Mouse (Mus musculus) layer of hippocampus, postnatal 36 days (tissue): Measurements from ENCODE around the gene Casz1. TPM values are rescaled to one million over a fixed set of nuclear protein-coding genes. Genes with fewer than 3 reads are reported as not detected.

Source experiments
- DNase-seq, 2 experiments: peaks; one replicate each; pipeline ENCODE4 v3.0.0; 2022
- total RNA-seq, 2 experiments: library from RNA; stranded (reverse); gene quantifications; 2 replicates each; pipeline ENCODE4 v1.2.3; 2021

The Casz1 gene
- total RNA-seq, 2 experiments from 2014 or later: 0.52 to 0.66 TPM

DNA sequence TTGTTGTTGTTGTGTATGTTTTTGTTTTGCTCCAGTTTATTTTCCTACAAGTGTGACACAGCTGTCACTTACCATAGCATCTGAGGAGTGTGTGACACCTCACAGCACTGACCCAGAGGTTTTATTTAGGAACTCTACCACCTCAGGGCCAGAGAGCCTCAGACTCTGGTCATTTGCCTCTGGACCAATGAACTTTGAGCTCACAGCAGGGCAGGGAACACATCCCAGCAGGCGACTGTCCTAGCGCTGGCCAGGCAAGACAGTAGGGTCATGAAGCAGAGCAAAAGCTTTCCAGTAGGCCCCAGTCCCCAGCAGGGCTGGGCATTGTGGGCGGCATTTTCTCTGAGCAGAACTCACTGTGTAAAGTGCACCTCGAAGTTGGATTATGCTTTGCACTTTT lies 1.2 kb upstream of the Casz1 start:
- no peak for DNase-seq

DNA sequence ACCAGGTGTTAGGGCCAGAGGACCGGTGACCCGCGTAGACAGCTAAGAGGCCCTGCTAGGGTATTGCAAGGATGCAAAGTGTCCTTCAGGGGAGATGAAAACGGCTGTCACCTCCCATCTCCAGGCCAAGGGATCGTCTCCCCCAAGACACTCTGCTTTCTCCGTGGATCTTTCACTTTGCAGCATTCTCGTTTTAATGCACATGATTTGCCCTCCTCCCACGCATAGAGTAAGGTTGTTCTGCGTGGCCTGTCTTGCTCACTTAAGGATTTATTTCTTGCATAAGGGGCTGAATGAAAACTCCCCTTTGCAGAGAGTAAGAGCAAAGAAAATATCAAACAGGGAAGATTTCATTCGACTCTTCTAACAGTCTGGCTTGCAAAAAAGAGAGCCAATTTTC lies 593 bp upstream of the Casz1 start:
- DNase-seq: no peak

DNA sequence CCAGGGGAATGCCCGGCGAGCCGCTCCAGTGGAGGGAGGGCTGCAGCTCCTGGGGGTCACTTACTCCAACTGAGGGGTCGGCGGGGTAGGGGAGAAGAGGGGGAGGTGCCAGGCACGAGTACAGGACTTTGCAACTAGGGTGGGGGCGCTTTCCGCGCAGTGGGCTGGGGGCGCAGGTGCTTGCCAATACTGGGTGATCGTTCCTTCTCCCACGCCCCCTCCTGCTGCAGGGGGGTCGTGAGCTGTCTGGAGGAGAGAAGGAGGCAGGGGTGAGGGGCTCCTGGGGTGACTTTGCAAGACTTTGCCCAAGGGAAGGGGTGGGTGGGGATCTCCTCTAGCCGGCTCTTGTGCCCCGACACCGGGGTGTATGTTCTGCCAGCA lies 541 bp downstream of the Casz1 start:
- DNase-seq: no peak

DNA sequence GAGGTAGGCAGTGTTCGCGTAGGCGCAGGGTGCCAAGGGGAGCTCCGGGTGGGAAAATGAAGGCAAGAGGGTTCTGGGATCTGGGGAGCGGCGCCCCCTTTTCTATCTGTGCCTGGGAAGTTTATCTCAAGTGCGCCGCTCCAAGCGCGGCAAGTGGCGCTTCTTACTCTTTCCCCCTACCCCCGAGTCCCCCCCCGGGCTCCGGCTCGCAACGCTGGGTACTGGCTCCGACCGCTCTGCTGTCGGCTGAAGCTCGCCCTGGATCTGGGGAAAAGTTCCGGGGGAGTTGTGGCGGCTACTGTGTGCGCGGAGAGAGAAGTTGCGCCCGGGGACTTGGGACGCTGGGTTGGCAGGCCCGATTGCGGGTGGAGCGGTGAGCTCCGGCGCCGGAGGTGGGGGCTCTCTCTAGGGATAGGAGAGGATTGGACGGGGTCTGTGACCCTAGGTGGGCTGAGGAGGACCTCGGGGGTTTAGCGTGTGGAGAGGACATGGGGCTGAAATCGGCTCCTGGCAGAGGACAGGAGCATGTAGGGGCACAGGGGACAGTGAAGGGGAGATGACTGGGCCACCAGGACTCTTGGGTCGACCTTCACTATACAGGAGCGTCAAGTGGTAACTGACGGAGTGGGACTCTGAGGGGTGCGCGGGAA lies 1.1 kb downstream of the Casz1 start:
- no peak for DNase-seq

DNA sequence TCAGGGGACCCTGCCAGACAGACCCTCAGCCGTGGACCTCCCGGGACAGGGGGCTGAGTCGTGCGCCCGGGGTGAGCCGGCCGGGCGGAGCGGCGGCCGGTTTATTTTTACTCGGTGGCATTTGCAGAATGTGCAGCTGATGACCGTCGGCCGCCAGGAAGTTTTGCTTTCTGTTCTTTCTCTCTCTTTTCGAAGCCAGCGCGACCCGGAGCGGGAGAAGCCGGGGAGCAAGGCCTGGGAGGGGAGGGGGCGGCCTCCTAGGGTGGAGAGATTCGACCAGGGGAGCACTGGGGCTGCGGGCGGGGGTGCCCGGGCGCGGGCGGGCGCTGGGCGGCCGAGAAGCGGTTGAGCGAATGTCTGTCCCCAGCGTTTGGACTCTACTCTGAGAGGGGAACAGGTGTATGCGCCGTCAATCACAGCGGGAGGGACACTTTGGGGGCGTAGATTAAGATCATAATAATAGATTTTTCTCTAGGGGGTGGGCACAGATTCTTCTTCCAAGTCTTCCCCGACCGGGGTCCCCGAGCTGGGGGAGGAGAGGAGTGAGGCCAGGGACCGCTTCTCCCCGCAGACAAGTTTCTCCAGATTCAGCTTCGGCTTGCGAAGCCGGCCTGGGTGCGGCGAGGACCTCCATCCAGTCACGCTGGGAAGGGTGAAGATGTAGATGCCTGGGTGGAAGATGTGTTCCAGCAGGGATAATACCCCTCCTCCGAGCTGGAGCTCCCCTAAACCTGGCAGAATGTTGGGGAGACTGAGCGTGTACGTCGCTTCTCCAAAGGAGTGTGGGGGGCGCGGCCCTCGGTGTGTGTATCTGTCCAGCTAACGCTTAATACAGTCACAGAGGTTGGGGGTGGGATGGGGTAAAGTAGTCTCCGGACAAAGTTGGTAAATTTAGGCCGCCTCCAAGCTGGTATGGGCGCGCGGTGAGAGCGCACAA lies 1.9 kb downstream of the Casz1 start:
- no peak for DNase-seq

DNA sequence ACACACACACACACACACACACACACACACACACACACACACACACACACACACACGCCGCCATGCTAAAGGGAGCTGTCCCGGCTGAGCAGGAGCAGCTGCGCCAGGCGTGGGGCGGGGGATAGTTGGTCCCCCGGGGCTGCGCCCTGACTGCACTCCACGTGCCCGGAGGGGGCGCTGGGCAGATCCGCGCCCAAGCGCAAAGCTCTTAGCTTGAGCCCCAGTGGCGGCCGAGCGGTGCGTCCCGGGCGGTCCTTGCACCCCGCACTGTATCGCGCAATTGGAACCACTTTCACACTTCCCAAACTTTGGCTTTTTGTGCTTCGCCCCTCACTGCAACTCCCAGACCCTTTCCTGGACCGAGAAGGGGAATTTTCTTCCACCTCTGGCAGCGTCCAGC lies 2.6 kb downstream of the Casz1 start:
- no peak for DNase-seq

DNA sequence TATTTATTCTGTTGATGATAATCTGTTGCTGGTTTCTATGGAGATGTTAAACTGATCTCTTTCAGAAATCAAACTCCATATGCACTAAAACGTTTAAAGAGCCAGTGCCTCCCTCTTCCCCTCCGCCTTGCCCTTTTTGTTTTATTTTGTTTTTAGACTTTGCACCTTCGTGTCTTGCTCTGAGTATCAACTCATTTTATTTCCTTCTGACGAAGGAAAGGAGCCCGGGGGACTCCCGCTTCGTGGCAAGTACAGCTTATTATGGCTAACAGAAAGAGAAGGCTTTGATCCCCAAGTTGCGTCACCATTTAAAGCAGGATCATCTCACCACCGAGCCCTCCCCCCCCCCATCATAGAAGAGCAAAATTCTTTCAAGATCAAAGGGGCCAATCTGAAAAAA lies 3.2 kb downstream of the Casz1 start:
- DNase-seq: no peak

DNA sequence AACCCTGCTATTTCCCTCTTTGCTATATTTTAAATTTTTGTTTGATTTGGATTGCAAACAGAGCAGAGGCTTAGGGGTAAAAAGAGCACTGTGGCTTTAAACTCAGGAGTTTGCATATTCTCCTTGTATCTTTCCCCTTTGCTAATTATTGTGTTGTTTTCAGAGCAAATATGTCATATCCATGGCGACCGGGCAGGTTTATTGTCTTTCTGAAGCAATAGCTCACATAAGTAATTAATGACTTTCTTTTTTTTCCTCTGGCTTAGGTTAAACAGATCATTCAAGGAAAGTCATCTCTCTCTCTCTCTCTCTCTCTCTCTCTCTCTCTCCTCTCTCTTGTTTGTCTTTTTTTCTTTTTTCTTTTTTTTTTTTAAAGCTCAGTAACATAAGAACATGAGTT lies 4.6 kb downstream of the Casz1 start:
- DNase-seq: no peak

DNA sequence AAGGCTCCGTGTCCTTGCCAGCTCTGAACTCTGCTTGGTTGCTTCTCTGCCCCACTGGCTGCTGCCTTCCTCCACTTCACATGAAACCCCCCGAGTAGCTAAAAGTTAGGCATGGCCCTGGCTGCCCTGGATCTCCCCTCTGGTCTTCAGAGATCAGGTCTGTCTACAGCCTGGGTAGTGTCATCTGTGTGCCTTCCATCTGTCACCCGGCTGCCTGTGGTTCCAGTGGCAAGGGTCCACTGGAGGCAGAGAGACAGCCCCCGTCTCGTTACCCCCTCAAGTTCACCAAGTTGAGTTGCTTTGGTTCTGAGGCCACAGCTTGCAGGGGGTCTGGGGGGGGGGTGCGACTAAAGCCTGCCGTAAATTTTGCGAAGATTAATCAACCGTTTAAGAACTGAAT lies 6.5 kb downstream of the Casz1 start:
- DNase-seq: no peak

DNA sequence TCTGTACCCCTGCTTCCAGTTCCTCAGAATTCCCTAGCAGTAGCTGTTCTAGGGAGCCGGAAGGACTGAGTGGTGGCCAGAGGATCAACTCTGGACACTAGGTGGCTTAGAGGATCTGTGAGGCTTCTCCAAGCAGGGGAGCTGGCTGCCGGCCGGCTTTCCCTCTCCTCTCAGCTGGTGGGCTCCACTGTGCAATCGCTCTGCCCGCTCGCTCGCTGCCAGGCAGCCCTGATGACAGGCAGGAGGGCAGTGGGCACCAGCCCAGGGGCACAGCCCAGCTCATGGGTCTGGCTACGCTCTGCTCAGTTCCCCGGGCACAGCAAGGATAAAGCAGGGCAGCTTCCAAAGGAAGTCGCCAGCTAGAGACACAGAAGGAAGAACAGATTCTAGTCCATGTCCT lies 7.7 kb downstream of the Casz1 start:
- DNase-seq: peak; percentile 21 to 45

DNA sequence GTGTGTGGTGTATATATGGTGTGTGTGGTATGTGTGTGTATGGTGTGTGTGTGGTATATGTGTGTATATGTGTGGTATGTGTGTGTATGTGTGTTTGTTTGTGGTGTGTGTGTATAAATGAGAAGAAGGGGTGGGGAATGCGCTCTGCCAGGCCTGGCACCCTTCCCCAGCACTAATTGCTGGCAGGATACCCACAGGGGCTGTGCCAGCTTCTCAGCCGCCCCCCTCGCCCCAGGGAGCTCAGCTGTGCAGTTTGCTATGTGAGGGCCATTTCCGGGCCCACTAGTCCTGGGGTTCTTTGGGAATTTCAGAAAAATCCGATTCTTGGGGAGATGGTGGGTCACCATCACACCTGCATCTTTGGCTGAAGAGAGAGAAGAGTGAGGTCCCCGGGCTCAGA lies 9.0 kb downstream of the Casz1 start:
- DNase-seq: peak; percentile 27 to 39

DNA sequence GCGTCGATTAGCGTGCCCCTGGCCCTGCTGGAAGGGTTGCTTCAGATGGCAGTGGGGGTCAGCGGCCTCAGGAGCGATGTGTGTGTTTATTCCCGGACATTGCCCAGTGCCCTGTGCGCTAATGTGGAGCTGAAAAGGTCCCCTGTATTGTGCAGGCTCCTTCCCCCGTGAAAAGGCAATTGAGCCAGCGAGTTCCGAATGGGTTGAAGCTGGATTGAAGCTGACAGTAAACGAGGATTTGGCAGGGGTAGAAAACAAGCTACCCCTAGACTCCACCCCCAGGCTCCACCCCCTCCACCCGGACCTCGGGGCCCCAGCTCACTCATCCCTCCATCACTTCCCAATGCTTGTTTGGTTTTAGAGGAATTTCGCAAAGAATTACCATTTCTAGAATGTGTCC lies 12.3 kb downstream of the Casz1 start:
- DNase-seq: no peak

DNA sequence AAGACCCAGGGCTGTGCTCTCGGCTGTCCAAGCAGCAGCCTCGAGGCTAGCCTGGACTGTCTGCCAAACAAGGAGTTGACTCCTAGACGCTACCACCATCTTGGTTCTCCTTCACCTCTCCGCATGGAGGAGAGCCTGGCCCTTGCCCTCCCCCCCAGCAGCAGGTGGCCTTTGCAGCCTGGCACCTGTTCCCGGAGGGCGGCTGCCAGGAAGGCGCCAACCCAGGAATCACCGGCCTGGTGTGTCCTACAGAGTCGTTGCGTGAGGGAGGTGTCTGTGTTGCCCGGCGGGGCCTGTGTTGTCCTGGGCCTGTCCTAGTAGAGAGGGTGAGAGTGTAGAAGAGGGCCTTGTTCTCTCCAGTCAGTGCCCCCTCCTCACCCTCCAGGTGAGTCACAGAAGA lies 13.9 kb downstream of the Casz1 start:
- no peak for DNase-seq

DNA sequence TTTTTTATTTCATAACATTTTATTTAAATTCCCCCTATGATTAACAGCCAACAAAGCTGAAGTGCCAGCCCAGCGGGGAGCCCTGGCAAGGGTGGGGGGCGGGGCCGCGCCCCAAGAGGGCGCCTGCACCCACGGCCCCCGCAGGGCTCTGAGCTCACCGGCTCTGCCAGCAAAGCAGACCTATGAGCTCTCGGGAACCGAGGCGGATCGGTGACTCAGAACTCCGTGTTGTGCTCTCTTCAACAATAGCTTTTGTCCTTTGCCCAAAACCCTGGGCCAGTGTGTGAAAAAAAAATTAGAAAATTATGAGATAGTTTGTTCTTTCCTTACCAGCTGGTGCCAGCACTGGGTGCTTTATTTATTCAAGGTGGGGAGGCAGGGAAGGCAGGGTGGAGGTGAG lies 15.9 kb downstream of the Casz1 start:
- DNase-seq: no peak

DNA sequence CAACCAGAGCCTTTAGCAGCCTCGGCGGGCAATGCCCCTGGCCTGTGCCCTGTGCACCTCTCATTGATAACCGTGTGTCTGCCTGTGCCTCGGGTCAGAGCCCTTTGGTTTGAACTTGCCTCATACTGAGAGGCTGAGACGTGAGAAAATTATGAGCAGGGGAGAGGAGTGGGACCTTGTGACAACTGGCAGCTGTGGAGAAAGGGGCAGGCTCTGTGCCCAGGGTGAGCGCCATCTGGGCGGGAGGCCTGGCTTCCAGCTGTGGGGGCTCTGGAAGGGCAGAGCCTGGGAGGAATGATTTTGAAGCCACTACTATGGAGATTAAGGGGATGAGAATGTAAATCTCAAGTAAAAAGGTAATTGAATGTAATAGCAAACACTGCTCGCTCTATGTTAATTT lies 19.1 kb downstream of the Casz1 start:
- DNase-seq: no peak

DNA sequence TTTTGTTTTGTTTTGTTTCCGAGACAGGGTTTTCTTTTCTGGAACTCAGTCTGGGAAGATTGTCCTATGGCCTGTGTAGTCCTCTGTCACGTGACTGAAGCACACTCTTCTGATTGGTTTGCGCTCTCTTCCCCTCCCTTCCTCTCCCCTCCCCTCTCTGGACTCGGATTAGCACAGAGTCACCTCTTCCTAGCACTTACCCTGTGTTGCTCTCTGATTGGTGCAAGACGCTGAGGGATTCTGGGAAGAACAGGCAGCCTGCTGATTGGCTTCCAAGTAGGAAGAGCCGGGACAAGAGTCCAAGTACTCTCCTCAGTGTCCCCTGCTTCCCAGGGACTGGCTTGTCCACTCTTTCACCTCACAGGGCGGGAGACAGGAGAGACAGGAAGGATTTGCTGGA lies 26.1 kb downstream of the Casz1 start:
- DNase-seq: no peak

DNA sequence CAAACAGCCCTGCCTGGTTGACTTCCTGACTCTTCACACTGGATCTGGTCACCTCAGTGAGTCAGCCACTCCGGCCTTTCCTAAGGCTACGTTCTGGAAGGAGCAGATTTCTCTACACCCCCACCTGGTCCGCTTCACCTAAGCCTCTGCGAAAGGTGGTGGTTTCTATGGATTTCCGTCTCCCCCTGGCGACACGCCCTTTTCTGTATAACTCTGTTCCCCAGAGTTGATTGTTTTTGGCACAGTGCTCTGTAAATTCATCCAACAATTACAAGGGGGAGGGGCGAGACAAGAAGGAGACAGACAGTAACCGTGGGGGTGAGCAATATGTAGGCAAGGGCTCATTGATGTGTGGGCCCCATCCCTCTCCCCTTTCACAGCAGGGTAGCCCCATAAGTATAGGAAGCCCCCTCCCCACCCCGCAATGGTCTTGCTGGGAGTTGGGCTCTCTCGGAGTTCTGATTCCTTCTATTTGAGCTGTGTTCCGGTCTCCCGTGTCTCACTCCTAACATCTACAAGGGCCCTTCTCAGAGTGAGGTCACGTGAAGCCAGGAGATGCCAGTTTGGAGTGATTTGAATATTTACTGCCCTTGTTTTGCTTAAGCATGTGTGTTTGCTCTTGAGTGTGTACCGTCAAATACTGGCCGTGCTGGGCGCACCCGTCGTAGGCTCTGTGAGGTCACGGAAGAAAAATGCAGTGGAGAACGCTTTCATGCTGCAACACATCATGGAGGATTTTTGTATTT lies 29.2 kb downstream of the Casz1 start:
- no peak for DNase-seq

DNA sequence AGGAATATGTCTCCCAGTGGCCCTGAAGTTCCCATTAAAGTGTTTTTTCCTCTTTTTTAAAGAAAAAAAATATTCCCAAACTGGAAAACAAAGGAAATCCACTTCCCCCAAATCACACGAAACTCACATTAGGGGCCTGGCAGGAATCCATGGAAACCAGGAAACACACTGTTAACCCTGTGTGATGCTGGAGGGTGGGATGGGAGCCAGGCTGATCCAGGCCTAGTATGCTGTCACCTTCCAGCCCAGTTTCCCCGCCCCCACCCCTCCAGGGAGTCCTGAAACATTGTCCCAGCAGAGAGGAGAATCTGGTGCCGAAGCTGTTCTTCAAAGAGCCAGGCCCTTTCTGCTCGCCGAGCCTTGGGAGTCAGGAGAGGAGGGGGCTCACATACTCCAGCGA lies 32.2 kb downstream of the Casz1 start:
- no peak for DNase-seq

DNA sequence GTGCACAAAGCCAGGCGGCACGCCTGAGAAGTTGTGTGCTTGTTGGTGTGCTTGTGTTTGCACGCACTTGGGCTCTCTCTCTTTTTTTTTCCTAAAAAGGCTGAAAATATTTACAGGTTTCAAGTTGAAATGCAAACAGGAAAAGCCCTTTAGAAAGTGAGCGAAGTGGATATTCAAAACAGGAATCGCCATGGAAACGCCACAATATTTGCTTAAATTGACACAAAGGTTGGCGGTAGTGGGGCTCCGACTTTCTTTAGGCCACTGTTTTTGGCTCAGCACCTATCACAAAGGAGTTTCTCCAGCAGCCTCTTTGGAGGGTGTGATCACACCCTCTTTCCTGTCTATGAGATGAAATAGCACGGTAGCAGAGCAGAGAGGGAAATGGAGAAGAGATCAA lies 32.8 kb downstream of the Casz1 start:
- DNase-seq: no peak

DNA sequence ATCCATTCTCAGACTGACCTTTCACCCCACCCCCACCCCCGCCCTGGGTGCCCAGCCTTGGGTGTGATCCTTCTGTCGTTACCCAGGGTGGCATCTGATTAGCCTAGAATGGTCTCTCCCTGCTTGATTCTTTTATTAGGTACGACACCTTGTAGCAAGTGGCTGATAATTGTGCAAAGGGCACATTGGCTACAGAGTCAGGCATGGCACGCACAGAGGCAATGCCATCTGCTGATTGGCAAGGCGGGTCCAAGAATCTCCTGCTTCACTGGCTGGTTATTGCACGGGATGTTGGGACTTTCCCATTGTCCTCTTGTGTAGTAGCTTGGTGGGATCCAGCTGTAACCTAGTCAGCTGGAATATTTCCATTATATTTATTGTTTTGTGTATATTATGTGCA lies 33.4 kb downstream of the Casz1 start:
- DNase-seq: no peak

DNA sequence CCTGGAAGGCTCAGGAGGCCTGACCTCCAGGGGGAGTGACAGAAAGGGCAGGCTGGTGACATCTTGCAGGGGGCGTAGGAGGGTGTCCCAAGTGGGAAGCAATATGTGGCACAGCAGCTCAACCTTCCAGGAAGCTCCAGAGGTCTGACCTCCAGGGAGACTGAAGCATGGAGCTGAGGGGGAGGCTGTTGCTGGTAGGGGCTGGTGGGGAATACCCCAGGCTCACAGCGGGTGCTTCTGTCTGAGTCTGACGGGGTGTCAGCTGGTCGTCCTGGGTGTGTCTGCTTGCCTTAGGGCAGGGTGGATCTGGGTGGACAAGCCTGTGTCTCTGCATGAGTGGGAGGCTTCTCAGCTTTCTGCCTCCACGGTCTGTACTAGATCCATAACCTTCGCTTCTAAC lies 38.1 kb downstream of the Casz1 start:
- DNase-seq: no peak

DNA sequence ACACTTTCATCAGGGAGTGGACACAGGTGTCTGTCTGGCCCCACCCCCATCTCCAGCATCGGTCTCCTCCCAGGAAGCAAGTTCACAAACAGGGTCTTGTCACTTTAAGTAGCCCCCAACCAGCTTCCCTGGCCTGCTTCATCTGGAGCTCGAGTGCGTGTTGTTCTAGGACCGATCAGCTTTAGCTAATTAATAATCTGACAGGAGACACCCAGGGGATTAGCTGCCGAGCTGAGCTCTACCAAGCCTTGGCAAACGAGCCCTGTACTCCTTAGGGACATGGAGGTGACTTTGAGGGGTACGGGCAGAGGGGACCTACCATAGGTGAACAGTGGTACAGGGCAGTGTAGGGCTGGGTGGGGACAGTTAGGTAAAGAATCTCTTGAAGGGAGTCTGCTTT lies 40.7 kb downstream of the Casz1 start:
- no peak for DNase-seq

DNA sequence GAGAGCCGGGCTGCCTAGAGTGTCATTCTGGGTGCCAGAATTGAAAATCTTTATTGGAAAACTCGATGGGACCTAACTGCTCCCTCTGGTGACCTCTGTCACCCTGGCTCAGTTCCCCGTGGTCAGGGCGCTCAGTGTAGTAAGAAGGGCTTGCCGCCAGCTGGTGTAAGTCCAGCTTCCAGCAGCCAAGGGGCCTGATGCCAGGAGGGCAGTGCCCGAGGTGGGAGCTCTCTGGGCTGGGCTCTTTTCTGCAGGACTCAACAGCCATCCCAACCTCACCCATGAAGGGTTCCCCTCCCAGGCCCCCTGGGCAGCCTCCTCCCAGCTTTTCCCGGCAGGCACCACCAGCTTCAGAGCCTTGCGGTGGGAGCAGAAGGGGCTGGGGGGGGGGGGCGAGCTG lies 42.0 kb downstream of the Casz1 start:
- DNase-seq: peak; percentile 29 to 41

DNA sequence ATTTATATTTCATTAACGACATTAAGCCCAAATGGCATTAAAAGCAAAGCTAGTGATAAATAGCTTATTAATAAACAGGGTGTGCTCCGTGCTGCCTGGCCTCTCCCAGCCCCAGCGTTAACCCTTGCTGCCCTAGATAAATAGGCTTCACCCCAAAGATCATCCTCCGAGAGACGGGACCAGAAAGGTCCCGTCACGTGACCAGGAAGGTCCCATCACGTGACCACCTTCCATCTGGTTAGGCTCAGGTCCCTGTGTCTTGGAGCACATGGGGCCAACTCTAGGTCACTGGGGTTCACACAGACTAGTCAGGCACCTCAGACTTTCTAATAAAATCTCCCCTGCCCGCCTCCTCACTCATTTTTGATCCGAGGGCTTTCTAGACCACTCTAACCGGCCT lies 42.5 kb downstream of the Casz1 start:
- no peak for DNase-seq
